Mouse (Mus musculus): ENCODE results near the gene Tnrc6b.

DNA sequence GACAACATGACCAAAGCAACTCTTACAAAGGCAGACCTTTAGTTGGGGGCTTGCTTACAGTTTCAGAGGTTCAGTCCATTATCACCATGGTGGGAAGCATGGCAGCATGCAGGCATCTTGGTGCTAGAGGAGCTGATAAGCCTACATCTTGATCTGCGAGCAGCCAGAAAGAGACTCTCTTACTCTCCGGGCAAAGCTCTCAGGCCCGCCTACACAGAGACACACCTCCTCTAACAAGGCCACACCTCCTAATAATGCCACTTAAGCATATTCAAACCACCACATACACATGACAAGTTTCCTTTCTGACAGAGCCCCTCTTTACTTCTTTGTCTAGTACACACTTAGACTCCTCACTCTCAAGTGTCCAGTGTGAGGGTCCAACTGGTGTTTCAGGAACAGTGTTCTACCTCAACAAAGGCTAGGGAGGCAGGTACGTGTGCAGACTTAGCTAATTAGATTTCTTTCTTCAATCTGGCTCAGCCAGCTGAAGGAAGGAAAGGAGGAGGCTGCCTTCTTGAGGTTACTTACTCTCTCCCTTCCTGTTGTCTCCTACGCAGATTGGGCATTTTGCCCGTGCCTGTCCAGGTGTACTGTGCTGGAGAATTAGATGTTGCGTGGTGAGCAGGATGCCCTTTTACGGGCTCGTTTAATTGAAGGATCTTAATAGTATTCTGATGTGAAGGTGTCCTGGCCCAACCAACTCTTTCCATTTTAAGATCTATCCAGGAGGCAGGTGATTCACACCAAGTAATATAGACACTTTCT is 128.7 kb downstream of the Tnrc6b start:
- no peak for TF ChIP-seq GATA1 (IDR thresholded peaks at IDR 0.05; ENCODE audit: borderline replicate concordance, low read length)
- no peak for TF ChIP-seq CTCF (IDR thresholded peaks at IDR 0.05; ENCODE audit: low read depth, low read length)
- no peak for TF ChIP-seq TAL1 (conservative IDR thresholded peaks at IDR 0.05; ENCODE audit: low read depth, low read length)
- no peak for TF ChIP-seq GATA2 (IDR thresholded peaks at IDR 0.05; ENCODE audit: borderline replicate concordance, low read depth, low read length)
